Mouse (Mus musculus) adrenal gland, adult (tissue): ENCODE measurements around the gene Lnx2.

ENCODE experiments used
- DNase-seq, 2 experiments: peaks; one replicate each; pipeline ENCODE4 v3.0.0; 2022 to 2023; ENCODE audit warnings: low spot score in 1 of 2; ENCODE audit not compliant: inconsistent age in 2 of 2

Lnx2 gene

GRCm38 (mm10) chr5:147077305-147078034 lies 1.1 kb upstream of the Lnx2 start:
- peak; percentile 96 to 99 for DNase-seq

GRCm38 (mm10) chr5:147076799-147077165 lies 396 bp upstream of the Lnx2 start, which contains the start of gene Polr1d:
TSS of gene Polr1d (plus strand) at chr5:147077050.
- DNase-seq = no peak

DNA sequence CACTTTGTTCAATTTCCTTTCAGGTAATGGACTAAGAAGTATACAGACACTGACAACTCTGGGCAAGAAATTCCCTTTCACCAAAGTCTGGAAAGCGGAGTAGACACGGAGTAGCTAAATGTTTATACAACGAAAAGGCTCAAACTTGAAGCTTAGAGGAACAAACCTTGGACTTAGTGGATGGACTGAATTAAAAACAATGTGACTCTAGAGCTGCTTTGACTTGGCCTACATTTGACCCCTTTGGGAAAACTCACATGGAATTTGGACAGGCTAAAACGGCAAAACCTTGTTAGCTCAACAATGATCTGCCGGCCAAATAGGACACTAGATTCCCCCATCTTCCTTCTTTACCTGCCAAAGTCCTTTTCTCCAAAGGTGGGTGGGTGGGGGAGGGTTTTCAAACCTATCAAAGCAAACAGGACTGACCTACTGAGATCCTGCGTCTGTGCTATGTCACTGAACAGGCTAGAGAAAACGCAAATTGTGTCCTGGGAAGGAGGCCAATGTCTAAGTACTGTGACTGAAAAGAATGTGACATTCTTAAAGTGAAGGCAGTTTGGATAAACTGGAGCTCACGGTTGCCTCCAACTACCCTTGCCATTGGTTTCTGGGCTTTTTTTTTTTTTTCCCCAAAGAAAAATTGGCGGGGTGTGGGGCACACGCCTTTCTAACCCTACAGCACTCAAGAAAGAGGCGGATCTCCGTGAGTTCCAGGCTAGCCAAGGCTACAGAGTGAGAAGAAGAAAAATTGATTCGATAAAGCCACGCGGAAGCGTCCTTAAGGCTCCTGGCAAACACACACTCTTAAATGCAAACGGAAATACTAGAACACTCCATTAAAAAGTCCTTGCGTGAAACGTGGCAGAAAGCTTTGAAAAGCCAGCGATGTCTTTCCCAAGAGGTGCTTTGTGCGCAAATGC lies 1.0 kb downstream of the Lnx2 start:
- DNase-seq = no peak

DNA sequence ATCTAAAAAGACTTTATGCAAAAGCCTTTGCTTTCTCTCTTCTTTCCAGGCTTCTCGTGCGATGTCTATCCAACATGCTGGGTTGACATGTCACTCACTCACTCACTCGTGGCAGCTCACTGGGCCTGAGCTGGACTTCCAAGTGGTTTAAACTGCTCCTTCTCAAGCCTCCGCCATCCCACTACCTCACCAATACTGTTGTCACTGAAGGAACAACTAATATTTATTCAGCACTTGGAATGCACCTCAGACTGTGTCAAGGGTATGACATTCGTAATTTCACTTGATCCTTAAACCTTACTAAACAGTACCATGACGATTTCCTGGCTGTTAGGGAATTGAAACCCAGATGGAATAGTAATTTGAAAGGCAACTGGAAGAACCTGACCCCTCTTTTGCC lies 2.6 kb downstream of the Lnx2 start:
- no peak for DNase-seq

GRCm38 (mm10) chr5:147071886-147072285 lies 4.5 kb downstream of the Lnx2 start:
- DNase-seq = no peak

- peak; percentile 41 to 66 for DNase-seq
These were observed 5.4 kb downstream of the Lnx2 start for GRCm38 (mm10) chr5:147070791-147071516.

GRCm38 (mm10) chr5:147068876-147069275 lies 7.5 kb downstream of the Lnx2 start:
- DNase-seq = peak in 1 of 2 experiments; percentile 37

- DNase-seq = no peak
These were observed 9.4 kb downstream of the Lnx2 start for GRCm38 (mm10) chr5:147066965-147067364.

GRCm38 (mm10) chr5:147066129-147066528 lies 10.3 kb downstream of the Lnx2 start:
- no peak for DNase-seq

DNA sequence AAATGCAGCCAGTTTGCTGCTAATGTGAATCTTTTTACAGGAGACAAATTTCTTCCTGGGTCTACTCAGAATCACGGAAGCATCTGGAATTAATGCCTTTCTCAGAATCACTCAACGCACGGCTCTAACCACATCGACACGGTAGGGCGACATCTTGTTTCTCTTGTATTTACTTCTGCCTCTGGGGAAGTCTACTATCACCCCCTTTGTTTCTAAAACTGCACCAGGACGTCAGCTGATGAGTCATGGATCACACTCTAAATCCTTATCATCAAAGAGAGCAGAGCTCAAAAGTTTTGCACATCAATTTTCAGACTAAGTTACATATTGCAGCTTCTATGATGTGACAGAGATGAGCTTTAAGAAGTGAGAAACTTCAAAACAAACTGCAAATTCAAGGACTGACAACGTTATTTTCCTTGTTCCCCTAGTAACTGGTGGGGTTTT lies 13.1 kb downstream of the Lnx2 start:
- DNase-seq = peak; percentile 42 to 79

GRCm38 (mm10) chr5:147060024-147060423 lies 16.4 kb downstream of the Lnx2 start:
- DNase-seq = no peak

- DNase-seq = peak; percentile 49 to 72
These were observed 17.1 kb downstream of the Lnx2 start for GRCm38 (mm10) chr5:147059319-147059718.

- no peak for DNase-seq
These were observed 17.7 kb downstream of the Lnx2 start for GRCm38 (mm10) chr5:147058661-147059060.

- DNase-seq = peak in 1 of 2 experiments; percentile 17
These were observed 18.6 kb downstream of the Lnx2 start for GRCm38 (mm10) chr5:147057626-147058414.

DNA sequence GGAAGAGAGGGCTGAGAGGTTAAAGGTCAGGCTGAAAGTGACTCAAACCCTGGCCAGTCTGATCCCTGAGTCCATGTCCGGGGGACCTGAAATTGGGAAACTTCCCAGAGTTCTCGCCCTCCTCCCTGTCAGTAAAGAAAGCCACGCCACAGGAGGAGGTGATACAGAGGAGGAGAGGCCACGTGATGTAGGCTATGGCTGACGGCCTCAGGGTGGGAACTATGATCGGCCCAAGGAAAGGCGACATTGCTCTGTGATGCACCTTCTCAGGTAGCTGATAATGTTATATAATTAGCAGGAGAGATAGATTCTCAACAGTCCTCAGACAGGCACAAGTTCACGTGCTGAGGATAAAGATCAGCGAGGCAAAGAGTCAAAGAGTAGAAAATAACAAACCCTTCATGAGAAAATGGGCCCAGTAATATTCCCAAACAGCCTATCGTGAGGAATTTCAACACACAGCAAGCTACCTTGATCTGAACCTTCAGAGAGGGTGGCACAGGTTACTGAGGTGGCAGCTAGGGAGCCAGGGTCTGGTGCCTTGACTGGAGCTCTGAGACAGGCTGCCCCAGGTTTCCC lies 19.6 kb downstream of the Lnx2 start:
- no peak for DNase-seq

GRCm38 (mm10) chr5:147055572-147056245 lies 20.7 kb downstream of the Lnx2 start:
- DNase-seq = peak in 1 of 2 experiments; percentile 26

DNA sequence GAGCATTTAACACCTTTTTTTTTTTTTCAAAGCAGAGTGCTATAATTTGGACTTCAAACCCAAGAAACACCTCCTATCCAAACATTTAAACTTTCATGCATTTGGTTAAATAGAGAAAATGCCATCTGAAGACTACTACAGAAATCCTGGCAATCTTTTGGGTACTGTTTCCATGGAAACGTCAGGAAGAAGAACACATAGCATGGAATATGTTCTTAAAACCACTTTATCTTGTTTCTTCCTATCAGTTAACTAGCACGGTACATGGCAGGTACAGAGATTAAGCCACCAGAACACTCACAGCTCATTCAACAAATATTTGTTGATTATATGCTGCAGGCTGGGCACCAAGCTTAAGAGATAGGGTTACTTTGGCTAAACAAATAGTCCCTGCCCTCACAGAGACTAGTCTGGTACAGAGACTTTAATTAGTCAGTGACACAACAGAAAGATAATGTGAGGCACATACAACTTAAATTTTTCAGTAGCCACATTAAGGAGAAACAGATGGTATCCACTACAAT lies 21.6 kb downstream of the Lnx2 start:
- DNase-seq = no peak

- DNase-seq = no peak
These were observed 22.1 kb downstream of the Lnx2 start for GRCm38 (mm10) chr5:147054328-147054727.

- no peak for DNase-seq
These were observed 22.9 kb downstream of the Lnx2 start for GRCm38 (mm10) chr5:147053481-147053880.
